14 mouse cellular contexts compared by ENCODE assay signal in the genomic region with DNA sequence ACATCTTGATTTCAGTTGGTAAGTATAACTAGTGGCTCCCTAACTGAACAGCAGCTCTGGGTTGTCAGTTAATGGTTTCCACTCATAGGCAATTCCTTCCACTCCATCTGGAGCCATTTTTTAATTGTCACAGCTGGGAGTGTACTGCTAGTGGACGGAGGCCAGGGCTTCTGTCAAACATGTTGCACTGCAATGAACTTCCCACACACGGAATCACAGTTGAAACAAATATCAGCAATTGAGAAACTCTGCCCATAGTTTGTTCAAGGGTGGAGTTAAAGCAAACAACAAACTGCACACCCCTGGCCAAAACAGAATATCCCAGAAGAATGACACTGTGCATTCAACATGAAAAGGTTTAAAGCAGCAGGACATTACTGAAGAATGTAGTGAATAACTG. TPM values are rescaled to one million over a fixed set of nuclear protein-coding genes. Genes with fewer than 3 reads are reported as not detected.
DNase-seq lines count a peak whose midpoint lies in the region; ATAC-seq lines count a peak whose summit lies in the region.
"Had no signal": no experiment of that assay in that cellular context is flagged by ENCODE, and none has a peak within 500 bp of the region (broad histone marks: within the 10 kb centered on the region; RNA-seq: fewer than 3 reads in every experiment).

No protein-coding gene starts in this region.

- no peak overlapping the region for H3K4me2 ChIP-seq in liver, embryonic 12.5 days
- H3K4me2 ChIP-seq: limb, embryonic 12.5 days; midbrain, embryonic 13.5 days; stomach, embryonic 15.5 days had no signal

- ATAC-seq in liver, embryonic 12.5 days, result no peak
- ATAC-seq in monocyte, adult 5-6 weeks (replicated peaks; ENCODE audit: insufficient number of reproducible peaks, low FRiP score, low TSS enrichment, poor library complexity, severe bottlenecking), result no peak
- ATAC-seq: hindbrain, embryonic 16.5 days; midbrain, embryonic 13.5 days had no signal

- H3K9ac ChIP-seq in liver, embryonic 12.5 days, result 0 out of 2 replicates have a peak overlapping the region, but pooled peaks have one; percentile 7
- H3K9ac ChIP-seq: limb, embryonic 12.5 days; midbrain, embryonic 13.5 days; stomach, embryonic 15.5 days had no signal

- H3K27me3 ChIP-seq in heart, embryonic 10.5 days (ENCODE audit: insufficient read depth, poor library complexity, severe bottlenecking), result no peaks in the 10 kb centered on the region
- no peaks in the 10 kb centered on the region for H3K27me3 ChIP-seq in liver, embryonic 12.5 days (replicated peaks)
- H3K27me3 ChIP-seq: limb, embryonic 12.5 days; midbrain, embryonic 13.5 days; stomach, embryonic 15.5 days had no signal

- H3K27ac ChIP-seq in heart, embryonic 10.5 days, result no peak overlapping the region
- H3K27ac ChIP-seq in liver, embryonic 12.5 days, result 0 out of 2 replicates have a peak overlapping the region, but pooled peaks have one; percentile 20
- H3K27ac ChIP-seq: limb, embryonic 12.5 days; midbrain, embryonic 13.5 days; stomach, embryonic 15.5 days had no signal

- H3K4me1 ChIP-seq in heart, embryonic 10.5 days, result peaks cover 9% of the 10 kb centered on the region
- H3K4me1 ChIP-seq in liver, embryonic 12.5 days, result peaks cover 43% of the 10 kb centered on the region

- peak; percentile 33 to 44 for DNase-seq in heart, postnatal 14 days
- no peak for DNase-seq in heart, embryonic 10.5 days (ENCODE audit: low spot score)
- no peak for DNase-seq in liver
- peak; percentile 24 for DNase-seq in layer of hippocampus, adult 9-10 months (ENCODE audit: low spot score)
- DNase-seq in lung, postnatal 36 days, result peak; percentile 46
- DNase-seq: adrenal gland, postnatal 36 days; kidney, adult 2 months had no signal

- H3K4me3 ChIP-seq in heart, embryonic 10.5 days, result no peak overlapping the region
- no peak overlapping the region for H3K4me3 ChIP-seq in liver, embryonic 12.5 days
- H3K4me3 ChIP-seq: limb, embryonic 12.5 days; midbrain, embryonic 13.5 days; stomach, embryonic 15.5 days had no signal

- no peaks in the 10 kb centered on the region for H3K9me3 ChIP-seq in heart, embryonic 10.5 days
- no peaks in the 10 kb centered on the region for H3K9me3 ChIP-seq in liver, embryonic 12.5 days (replicated peaks)
- H3K9me3 ChIP-seq: G1E; limb, embryonic 12.5 days; midbrain, embryonic 13.5 days; stomach, embryonic 15.5 days had no signal

- H3K36me3 ChIP-seq in heart, embryonic 10.5 days, result no peaks in the 10 kb centered on the region
- no peaks in the 10 kb centered on the region for H3K36me3 ChIP-seq in liver, embryonic 12.5 days
- H3K36me3 ChIP-seq: limb, embryonic 12.5 days; midbrain, embryonic 13.5 days; stomach, embryonic 15.5 days had no signal

- 81% methylated on average over 2 of the region's 2 CpGs for WGBS in heart, embryonic 10.5 days
- WGBS in liver, embryonic 12.5 days (ENCODE audit: insufficient replicate concordance), result 66% methylated on average over 2 of the region's 2 CpGs

- intact Hi-C loops in heart, postnatal 14 days (cut with DNase I), result no loop called here

RNA-seq across cellular contexts. Expression of a gene that starts 4.0 kb away (rescaled TPM):
- total RNA-seq in heart, postnatal 14 days (2021), result 10 to 100 TPM; 69.7 to 72.4 TPM
- polyA plus RNA-seq in heart, embryonic 10.5 days (2016; fragmentation: Nextera tagmentation; extraction: Ambion mirVana), result 74.3 and 79.4 TPM in 2 replicates
- polyA plus RNA-seq in liver, embryonic 12.5 days (2016; fragmentation: Nextera tagmentation; extraction: Ambion mirVana), result 34.1 and 35.5 TPM in 2 replicates
- 86.4 to 117 TPM (median 103 TPM) in 3 replicates for total RNA-seq in monocyte, adult 5-6 weeks (2017)

RNA-seq across cellular contexts. Expression of a gene that starts 4.0 kb away (rescaled TPM):
- total RNA-seq in heart, postnatal 14 days (2021), result under 1 TPM; 0.59 to 0.79 TPM
- polyA plus RNA-seq in heart, embryonic 10.5 days (2016; fragmentation: Nextera tagmentation; extraction: Ambion mirVana), result 1.9 and 2.5 TPM in 2 replicates
- 1.7 and 2.4 TPM in 2 replicates for polyA plus RNA-seq in liver, embryonic 12.5 days (2016; fragmentation: Nextera tagmentation; extraction: Ambion mirVana)
- 0.29 to 0.64 TPM (median 0.39 TPM) in 3 replicates for total RNA-seq in monocyte, adult 5-6 weeks (2017)

Comparison
In these comparisons a context has a peak if more than half of its experiments do, and no peak if none do; other contexts are left out.
1. DNase-seq: peak in heart, postnatal 14 days (2 of 2), layer of hippocampus, adult 9-10 months (single experiment) and lung, postnatal 36 days (single experiment); none in heart, embryonic 10.5 days (single experiment) and liver (single experiment).